Mouse (Mus musculus): Measurements from ENCODE around the gene Fmo1. TPM values are rescaled to one million over a fixed set of nuclear protein-coding genes. Genes with fewer than 3 reads are reported as not detected.

Fmo1 gene
- total RNA-seq (2021) = 10 to 100 TPM; 32.4 to 46.2 TPM
- long read RNA-seq, experiment 1, transcript Fmo1-201 (9 exons, 2,388 nt) = major isoform, 24 of 31 reads
- long read RNA-seq, experiment 1, partial matches to known transcripts = 6 of 31 reads
- long read RNA-seq, experiment 1, other reads (novel, unspliced or antisense) = 0 of 31 reads
- long read RNA-seq, experiment 2, transcript Fmo1-201 (9 exons, 2,388 nt) = major isoform, 25 of 30 reads
- long read RNA-seq, experiment 2, partial matches to known transcripts = 2 of 30 reads
- long read RNA-seq, experiment 2, other reads (novel, unspliced or antisense) = 3 of 30 reads

DNA sequence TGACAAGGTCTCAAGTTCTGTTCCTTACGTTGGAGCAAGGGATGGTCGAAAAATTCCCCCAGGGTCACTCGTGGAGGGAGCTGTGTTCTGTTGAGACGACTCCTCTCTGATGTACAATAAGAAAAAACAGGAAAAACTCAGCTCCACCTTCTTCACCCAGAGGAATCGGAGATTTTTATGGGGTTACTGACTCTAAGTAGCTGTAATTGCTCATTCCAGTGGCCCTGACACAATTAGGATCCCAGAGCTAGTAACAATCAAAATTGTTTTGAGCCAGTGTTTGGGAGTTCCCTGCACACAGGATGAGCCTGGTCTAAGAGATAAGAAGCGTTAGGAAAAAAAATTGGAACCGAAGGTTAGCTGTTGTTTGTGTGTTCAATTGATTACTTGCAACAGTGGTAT, at the start of gene Fmo1:
TSS of gene Fmo1 (minus strand) at position 331 of the 402 bp plus-strand sequence.
- intact Hi-C loops (cut with DNase I) = no loop called here
- peak in 1 of 2 experiments; percentile 12 for DNase-seq

DNA sequence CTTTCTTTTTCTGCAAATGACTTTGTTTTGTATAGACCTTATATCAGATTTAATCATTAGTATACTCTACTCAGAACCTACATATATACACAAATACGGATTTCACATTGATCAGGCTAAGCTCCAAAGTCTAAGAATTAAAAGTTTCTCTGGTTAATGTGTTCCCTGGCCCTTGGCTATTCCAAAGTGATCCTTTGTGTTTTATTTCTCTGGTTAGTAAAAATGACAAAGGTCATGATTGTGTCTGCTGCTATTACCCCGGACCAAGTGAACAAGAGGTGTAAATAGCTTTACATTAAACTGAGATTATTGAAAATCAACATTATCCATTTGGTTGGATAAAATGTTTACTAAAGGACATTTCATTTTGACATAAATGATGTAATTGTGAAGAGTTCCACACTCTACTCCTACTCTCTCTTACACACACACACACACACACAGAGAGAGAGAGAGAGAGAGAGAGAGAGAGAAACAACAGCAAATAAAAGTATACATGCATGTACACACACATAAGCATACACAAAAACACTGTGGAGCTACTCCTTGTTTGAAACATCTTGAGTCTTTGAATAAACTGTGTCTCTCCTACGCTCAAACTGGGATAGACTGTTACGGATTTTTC, 48.6 kb upstream of the Fmo1 start:
- no peak for DNase-seq
- intact Hi-C loops (cut with DNase I) = no loop called here

DNA sequence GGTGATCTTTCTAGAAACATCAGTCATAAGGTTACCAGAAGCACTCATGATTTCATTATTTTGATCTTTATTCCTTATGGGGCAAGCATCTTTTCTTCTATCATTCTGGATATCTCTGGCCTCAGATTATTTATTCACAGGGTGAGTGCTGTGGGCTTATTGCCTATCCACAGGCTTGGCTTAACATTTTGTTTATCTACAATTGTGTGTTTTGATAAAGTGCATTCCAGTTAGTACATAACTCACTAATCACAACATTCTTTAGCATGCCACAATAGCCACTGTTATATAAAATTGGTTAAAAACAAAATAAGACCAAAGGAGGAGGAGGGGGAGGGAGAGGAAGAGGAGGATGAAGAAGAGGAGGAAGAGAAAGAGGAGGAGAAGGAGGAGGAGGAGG, 45.7 kb upstream of the Fmo1 start:
- intact Hi-C loops (cut with DNase I) = no loop called here
- DNase-seq = no peak

DNA sequence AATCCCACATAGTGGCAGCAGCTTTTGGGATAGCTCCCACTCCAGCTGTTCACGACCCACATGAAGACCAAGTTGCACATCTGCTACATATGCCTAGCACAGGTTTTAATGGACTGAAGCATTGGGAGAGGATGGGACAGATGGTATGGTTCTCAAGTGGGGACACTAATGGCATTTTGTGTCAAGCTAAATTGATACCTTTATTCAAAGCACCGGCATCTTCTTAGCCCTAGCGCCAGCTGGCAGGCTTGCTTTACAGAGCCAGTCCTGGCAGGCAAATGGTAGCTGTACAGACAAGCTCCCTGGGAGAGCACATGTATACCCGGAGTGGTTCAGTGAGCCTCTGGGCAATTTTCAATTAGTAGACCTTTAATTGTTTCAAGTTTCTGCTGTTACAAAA, 35.5 kb upstream of the Fmo1 start:
- DNase-seq = no peak
- intact Hi-C loops (cut with DNase I) = no loop called here

DNA sequence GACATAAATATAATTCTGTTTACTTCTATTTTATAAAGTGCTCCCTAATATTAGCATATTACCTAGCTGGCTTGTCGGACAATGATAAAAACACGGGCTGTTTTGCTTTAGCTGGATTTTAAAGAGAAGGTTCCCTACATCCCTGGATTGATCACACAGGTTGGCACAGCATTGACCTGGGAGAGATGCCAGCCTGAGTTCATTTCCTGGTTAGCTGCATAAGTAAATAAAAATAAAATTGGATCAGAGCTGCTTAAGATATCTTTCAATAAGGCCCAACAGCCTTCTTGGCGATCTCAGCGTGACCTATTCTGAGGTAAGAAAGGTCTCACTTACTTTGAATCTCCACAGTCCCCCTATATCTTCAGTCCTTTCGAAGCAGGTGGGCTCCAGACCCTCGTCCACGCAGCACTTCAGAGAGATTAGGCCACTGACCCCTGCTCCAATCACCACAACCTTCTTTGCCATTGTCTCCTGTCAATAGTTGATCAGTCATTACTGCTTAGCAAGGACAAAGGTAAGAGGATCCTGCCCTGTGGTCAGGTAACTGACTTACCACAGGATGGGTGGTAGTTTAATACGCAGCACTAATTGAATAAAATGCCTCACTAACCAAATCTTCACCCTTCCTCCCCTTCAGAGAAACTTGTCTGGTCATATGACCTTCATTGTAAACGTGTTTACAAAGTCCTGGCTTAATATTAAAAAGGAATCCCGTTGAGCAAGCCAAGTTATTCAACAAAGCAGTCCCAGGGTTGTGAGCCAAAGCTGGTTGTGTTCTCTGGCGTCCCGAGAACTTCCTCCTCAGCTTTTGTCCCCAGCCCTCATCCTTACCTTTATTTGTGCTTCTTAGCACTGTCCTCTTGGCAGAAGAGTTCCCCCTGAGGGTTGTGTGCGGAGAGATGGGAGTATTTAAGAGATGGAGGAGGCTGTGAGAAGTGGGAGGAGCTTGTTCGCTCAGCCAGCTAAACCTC, 31.7 kb upstream of the Fmo1 start, which contains the start of gene Fmo2:
TSS of gene Fmo2 (minus strand) at position 889 of the 974 bp plus-strand sequence.
- intact Hi-C loops (cut with DNase I) = loop anchor here (2.0 kb wide), 2 partner anchors 159 to 173 kb away; no protein-coding TSS in a partner anchor
- peak; percentile 18 to 50 for DNase-seq

DNA sequence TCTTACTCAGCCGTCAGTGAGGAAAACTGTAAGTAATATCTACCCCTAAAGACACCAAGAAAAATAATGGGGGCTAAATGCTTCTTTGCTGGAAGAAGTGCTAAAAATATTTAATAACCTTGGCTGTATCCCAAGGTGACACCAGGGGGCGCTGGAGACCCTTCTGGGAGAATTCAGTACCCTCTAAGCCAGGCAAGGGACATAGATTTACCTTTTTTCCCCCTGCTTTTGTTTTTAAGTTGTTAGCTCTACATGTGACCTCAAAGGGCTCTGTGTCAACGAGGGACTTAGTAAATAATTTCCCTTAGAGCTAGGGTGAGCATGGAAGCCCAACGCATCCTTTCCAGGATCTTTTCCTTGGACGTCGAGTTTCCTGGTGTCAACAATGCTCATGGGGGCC, 29.5 kb upstream of the Fmo1 start:
- peak; percentile 78 to 84 for DNase-seq
- intact Hi-C loops (cut with DNase I) = loop anchor here (2.0 kb wide), 2 partner anchors 161 to 175 kb away; no protein-coding TSS in a partner anchor

DNA sequence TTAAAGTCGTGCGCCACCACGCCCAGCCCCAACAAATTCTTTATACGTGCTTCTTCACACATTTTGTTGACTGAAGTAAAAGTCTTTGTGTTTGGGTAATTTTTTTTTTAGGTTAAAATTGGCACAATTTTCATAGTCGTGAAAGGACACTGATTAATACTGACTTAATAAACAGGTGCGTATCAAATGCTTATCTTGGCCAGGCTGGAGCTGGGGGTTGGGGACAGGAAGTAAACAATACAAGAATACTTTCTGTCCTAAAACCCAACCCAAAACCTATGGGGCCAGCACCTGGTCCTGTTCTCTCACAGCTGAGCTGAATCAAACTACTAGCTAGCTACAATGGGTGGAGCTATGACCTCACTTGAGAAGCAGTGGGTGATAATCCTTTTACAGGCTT, 26.6 kb upstream of the Fmo1 start:
- DNase-seq = no peak
- intact Hi-C loops (cut with DNase I) = no loop called here

DNA sequence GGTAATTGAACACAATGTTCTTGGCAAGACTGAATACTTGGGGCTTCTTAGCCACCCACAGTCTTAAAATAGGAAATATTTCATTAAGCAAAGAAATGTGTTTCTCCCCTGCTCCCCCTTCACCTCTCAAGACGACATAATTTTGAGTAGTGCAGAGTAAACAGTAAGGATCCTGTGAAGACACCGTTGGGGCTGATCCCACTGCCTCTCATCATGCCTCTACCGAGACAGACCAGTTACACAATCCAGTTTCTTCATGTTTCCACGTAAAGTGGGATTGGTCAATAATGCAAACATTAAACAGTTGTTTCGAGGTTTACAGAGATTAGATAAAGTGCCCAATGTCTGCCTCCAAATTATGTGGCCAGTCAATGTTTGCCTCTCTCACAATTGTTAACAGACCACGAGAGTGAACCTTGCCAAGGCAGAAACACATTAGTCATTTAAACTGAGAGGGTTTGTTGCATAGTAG, 25.6 kb upstream of the Fmo1 start:
- DNase-seq = no peak
- intact Hi-C loops (cut with DNase I) = no loop called here

DNA sequence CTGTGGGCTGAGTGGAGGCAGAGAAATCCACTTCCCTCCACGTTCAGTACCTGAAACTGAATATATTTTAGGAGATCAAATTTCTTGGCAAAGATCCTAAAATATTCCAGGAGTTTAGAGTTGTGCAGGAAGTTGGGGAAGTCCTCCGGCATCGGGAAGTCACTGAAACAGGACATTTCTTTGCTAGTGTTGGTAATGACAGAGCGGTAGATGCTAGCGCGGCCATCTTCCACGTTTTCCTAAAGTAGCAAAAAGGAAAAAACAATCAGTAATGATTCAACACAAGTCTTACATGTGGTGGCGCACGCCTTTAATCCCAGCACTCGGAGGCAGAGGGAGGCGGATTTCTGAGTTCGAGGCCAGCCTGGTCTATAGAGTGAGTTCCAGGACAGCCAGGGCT, 22.2 kb upstream of the Fmo1 start:
- intact Hi-C loops (cut with DNase I) = no loop called here
- no peak for DNase-seq

DNA sequence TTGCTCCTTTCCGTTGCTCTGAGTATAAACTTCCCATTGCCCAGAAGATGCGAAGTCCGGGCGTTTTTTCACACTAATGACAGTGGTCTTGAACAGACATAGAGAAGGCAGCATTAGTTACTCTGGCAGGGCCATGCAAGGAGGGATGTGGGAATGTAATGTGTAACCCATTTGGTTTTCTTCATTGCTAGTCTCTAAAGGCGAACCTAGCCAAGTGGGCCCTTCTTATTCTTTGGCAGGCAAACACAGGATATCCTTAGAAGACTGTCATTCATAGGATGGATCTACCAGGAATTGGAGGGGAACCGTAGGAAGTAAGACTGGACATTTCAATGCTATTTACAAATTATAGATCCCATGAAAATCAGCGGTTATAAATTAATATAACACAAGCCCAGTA, 21.2 kb upstream of the Fmo1 start:
- DNase-seq = no peak
- intact Hi-C loops (cut with DNase I) = no loop called here

DNA sequence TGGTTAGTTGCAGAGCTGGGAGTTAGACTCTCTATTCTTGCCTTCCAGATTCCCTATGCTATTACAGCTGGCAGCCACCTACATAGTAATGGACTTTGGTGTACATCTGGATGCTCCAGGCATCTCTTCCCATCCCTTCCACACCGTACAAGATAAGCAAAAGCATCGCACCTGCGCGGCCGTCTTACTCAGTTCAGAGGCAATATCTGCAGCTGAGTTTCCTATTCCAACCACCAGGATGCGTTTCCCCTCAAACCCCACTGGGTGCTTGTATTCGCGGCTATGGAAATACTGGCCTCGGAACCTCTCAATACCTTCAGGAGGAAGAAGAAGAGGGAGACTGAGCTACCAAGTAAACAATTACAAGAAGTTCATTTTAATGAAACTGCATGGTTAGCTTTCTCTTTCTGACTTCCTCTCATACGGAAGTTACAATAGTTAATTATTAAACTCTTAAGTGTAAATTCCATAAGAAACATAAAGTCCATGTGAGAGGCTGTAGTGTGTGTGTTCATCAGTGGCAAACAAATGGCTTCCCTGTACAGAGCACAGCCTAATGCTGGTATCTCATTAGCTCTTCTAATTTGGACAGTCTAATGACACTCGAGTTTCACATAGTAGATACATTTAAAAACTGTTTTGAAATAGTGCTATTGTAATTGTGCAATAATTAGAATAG, 19.9 kb upstream of the Fmo1 start:
- intact Hi-C loops (cut with DNase I) = no loop called here
- no peak for DNase-seq

DNA sequence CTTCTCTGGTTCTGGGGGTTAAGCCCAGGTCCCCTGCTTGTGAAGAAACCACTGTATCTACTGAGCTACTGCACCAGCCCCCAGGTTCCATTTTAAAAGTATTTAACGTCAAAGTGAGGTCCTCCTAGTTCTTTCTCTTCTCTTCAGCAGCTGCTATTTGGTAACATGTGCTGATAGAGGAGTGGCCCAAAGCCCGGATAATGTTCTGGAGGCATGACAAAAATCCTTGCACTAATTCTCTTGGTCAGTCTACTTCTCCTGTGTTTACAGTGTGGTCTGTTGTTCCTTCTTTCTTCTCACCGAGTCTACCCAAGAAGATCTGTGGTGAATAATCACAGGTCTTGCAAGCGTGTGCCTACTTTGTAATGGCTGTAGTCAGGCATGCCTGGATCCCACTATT, 16.3 kb upstream of the Fmo1 start:
- peak in 1 of 2 experiments; percentile 34 for DNase-seq
- intact Hi-C loops (cut with DNase I) = loop anchor here (5.0 kb wide), 1 partner anchor 65 kb away; no protein-coding TSS in a partner anchor

DNA sequence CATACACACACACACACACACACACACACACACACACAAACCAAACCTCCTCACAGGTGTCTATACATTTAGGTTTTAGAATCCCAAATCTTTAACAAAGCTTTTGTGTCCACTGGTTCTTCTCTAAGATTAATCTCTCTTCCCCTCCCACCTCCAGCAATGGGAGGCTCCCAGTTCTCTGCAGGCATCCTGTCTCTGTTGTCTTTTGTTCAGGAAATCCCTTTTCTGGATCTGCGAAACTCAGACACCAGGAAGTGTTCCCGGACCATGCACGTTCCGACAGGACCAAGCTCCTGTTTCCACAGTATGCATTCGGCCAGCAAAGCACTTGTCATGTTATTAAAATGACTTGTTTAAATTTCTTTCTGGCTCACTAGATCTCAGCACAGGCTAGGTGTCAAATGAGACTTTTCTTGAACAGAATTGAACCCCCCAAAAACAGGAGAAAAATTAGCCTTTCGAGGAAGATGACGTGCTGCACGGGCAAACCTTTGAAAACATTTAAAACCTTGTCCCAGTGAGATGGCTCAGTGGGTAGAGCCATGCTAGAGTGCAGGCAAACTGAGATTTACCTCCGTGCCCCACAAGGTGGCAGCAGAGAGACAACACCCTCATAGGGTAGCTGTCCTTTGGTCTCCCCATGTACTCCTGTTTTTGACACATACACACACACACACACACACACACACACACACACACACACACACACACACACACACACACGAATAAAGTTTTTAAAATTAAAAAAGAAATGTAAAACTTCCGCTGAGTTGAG, 13.4 kb upstream of the Fmo1 start:
- intact Hi-C loops (cut with DNase I) = loop anchor here (5.0 kb wide), 1 partner anchor 62 kb away; no protein-coding TSS in a partner anchor
- peak; percentile 63 to 73 for DNase-seq

DNA sequence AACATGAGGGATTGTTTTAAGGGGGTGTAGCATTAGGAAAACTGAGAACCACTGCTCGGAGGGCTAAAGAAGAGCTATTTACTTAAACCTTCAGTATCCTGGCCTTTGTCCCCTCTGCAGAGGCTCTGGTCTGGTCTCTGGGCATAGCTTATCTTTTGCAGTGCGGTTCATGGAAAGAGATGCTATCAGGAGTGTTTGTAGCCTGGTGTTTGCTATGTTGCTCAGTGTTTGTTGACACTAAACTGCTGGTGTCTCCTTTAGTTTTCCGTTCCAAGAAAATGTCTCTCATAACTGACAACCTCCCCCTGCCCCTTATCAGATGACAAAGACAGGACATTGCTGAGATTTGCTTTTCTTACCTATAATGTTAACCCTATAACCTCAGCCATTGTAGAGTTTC, 8.7 kb upstream of the Fmo1 start:
- no peak for DNase-seq
- intact Hi-C loops (cut with DNase I) = no loop called here

DNA sequence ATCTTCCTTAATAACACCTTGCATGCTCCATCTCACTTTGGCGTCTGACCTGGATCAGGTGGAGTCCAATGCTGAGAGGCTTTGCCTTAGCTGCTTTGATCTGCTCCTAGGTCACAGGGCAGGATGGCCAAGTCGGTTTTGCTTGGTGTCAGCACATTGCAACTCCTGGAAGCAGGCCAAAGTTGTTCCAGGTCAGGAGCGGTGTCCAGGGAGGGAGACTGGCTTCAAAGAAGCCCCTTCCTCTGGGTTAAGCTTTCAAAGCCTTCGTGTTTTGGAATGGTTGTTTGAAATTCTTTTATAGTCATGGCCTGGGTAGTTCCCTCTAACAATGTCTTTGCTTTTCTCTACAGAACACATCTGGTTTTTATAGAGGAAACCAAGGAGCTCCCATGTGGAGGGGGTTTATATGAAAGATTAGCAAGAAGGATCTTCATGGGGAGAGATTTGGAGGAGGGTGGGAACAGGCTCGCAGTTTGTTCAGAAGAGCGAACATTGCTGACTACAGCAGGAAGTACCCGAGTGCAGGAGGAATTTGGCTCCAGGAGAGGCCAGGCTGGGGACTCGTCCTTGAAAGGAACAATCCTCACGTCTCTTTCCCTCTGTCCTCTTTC, 5.4 kb upstream of the Fmo1 start:
- peak; percentile 14 to 16 for DNase-seq
- intact Hi-C loops (cut with DNase I) = no loop called here

DNA sequence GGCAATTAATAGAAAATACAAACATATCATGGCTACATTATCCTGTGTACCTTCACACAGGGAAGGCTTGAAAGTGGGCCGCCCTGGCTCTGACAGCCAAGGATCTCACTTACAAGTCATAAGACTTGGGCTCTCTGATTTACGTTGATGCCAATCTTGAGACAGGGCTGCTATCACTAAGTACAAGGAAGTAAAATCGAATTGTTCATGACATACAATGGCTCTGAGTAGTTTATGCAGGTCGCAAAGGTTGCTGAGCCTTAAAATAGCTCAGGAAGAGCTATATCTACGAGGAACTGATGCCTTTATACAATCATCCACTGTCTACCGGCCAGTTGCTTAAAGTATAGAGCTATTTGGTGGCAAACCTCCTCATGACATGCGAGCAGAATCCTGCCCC, 4.6 kb upstream of the Fmo1 start:
- DNase-seq = no peak

DNA sequence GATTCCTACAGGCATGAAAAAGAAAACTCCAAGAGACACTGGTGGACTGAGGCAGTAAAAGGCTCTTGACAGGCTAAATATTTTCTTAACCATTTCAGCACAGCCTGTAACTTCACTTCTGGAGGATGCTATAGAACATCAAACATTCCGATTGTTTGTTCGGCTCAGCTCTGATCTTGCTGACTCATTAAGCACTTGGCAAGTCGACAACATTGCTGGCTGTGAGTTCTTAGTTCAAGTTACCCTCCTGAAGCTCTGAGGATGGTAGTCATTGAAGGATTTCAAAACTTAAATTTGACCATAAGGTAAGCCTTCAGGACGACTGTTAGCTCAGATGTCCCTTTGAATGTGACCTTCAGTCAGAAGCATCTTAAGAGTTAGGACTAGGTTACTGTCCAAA, 986 bp upstream of the Fmo1 start:
- intact Hi-C loops (cut with DNase I) = no loop called here
- no peak for DNase-seq

More for the DNA sequence above, 4.6 kb upstream of the Fmo1 start:
- intact Hi-C loops (cut with DNase I) = no loop called here

DNA sequence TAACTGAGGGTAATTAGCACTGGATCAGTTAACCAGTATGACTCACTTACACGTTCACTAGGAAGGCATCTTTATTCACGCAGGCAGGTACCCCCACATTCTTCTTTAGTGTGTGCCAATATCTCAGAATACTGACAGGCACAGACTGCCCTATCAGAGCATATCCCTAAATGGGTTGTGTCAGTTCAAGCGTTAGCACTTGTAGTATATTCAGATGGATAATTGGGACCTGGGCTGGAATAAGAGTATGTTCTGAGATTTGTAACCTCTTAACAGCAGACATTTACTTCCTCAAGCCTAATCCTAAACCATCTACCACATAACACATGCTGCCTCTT, 948 bp downstream of the Fmo1 start:
- intact Hi-C loops (cut with DNase I) = no loop called here
- no peak for DNase-seq

All from heart, postnatal 14 days (tissue).